Mouse (Mus musculus): ENCODE measurements around the gene Pabpc4.

Pabpc4 gene

GRCm38 (mm10) chr4:123261721-123262401, at the start of gene Pabpc4:
TSS of gene Pabpc4 (plus strand) at chr4:123262351.
- DNase-seq (ENCODE audit: low spot score), result no peak

DNA sequence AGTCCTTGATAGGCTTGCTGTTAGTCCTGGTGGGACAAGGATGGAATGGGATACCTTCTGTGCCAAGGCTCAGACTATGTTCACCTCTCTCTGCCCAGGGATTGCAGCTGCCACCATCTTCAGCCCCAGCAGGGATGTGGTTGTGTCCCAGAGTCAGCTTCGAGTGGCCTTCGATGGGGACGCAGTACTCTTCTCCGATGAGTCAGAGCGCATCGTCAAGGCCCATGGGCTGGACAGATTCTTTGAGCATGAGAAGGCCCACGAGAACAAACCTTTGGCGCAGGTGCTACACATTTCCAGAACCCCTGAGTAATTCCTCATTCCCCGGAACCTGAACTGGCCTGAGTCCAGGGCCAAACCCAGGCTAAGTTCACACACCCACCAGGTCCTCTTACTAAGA, 48.2 kb upstream of the Pabpc4 start:
- DNase-seq (ENCODE audit: low spot score), result no peak

GRCm38 (mm10) chr4:123215367-123215766, 46.8 kb upstream of the Pabpc4 start:
- DNase-seq (ENCODE audit: low spot score), result no peak

GRCm38 (mm10) chr4:123216782-123217181, 45.4 kb upstream of the Pabpc4 start:
- no peak for DNase-seq (ENCODE audit: low spot score)

DNA sequence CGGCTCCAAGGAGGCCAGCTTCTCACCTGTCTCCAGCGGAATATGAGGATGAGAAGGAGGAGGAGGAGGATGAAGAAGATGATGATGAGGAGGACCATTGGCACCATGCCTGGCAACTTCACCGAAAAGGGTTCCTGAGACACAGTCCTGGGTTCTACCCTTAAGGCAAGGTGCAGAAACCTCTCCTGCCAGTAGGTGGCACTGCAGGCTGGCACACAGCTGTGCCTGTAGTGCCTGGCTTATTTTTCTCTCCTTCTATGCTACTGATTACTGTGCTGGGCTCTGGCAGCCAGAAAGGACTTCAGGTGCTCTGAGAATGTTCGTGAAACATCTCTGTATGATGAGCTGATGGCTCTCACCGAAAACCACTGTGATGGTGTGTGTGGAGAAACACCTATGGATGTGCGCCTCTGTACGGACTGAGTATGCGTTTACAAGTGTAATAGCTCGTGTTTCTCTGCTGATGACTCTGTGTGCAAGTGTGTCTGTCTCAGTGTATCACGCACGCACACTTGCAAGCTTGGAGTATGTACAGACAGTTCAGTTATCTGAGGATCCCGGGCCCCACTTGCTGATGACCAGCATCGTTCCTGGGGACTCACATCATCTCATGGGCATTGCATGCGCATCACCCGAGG, 42.3 kb upstream of the Pabpc4 start:
- DNase-seq (ENCODE audit: low spot score), result no peak

GRCm38 (mm10) chr4:123220637-123221036, 41.5 kb upstream of the Pabpc4 start:
- DNase-seq (ENCODE audit: low spot score), result no peak

DNA sequence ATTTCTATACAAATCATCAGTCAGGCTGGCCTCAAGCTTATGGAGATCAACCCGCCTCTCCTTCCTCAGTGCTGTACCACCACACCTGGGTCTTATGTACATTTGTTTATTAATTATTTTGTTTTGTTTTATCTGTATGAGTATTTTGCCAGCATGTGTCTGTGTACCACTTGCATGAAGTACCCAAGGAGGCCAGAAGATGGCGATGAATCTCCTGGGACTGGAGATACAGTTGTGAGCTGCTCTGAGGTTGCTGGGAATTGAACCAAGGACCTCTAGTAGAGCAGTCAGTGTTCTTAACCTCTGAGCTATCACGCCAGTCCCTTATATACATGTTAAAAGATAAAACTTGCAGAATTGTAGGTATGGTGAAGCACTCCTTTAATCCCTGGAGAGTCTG, 38.8 kb upstream of the Pabpc4 start:
- DNase-seq (ENCODE audit: low spot score), result no peak

GRCm38 (mm10) chr4:123225718-123226403, 36.3 kb upstream of the Pabpc4 start:
- DNase-seq (ENCODE audit: low spot score), result no peak

DNA sequence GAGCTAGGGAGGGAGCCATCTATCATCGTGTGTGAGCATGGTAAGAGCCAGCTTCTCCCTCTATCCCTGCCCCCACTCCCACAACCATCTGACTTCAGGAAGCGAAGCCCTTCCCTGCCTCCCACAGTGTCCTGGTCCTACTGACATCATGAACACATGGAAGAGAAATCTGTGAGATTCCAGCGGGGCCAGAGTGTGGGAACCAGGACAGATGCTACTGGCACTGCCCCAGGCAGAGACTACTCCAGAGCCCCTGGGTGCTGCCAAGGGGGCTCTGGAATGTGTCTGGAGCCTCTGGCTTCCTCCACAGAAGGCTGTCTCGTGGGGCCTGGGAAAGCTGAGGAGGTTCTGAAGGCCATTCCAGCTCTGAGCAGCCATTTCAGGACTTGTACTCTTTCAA, 34.4 kb upstream of the Pabpc4 start:
- no peak for DNase-seq (ENCODE audit: low spot score)

- no peak for DNase-seq (ENCODE audit: low spot score)
Observed at GRCm38 (mm10) chr4:123228270-123228669, 33.9 kb upstream of the Pabpc4 start.

GRCm38 (mm10) chr4:123229166-123229565, 33.0 kb upstream of the Pabpc4 start:
- no peak for DNase-seq (ENCODE audit: low spot score)

- DNase-seq (ENCODE audit: low spot score), result no peak
Observed at GRCm38 (mm10) chr4:123232841-123233240, 29.3 kb upstream of the Pabpc4 start.

DNA sequence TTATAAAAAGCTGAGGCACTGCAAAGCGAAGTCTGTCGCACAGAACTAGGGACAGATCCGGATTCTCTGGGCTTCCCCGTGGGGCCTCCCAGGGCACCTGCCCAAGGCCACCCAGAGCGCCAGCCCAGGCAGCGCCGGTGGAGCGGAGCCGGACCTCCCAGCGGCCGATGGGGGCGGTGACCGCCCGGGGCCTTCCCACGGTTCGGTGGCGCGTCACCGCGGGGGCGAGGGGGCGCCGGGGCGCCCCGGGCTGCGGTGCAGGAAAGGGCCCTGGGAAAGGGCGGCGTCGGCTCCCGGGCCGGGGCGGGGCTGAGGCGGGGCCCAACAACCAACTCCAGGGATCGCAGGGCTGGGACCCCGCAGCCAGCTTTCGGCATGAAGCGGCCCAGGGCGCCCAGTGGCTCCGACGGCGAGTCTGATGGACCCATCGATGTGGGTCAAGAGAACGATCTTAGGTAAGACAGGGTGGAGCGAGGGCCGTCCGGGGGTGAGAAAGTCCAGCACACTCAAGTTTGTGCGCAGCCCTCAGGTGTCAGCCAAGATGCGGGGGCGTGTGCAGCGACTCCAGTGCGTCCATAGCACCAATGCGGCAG, 28.6 kb upstream of the Pabpc4 start, which contains the start of gene Heyl:
TSS of gene Heyl (plus strand) at position 65 of the 593 bp plus-strand sequence.
- DNase-seq (ENCODE audit: low spot score), result no peak

DNA sequence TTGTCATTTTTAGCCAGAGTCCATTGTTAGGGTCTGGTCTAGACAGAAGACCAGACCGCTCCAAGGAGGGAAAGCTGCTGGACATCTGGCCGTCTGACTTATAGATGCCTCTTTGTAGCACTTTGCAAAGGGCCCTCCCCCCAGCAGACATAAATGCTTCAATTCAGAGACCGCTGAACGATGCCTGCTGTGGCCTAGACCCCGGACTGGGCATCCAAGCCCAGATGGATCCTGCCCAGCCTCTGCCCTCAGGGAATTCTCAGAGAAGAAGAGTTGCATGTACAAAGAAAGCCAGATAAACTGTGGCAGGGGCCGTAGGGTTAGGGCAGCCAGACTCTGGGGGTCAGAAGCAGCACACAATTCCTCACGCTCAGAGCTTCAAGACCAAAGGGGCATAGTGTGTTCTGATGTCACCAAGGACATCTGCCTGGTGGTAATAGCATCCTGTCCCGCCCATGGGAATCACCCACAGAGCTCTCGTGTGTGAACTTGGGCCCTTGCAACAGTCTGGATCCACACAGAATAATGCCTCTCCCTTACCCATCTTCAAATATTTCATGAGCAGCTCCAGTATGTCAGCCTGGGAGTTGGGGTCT, 26.2 kb upstream of the Pabpc4 start:
- no peak for DNase-seq (ENCODE audit: low spot score)

GRCm38 (mm10) chr4:123236431-123237031, 25.6 kb upstream of the Pabpc4 start:
- DNase-seq (ENCODE audit: low spot score), result no peak

GRCm38 (mm10) chr4:123237386-123238266, 24.5 kb upstream of the Pabpc4 start:
- no peak for DNase-seq (ENCODE audit: low spot score)

- no peak for DNase-seq (ENCODE audit: low spot score)
Observed at GRCm38 (mm10) chr4:123239361-123240203, 22.6 kb upstream of the Pabpc4 start.

GRCm38 (mm10) chr4:123246221-123246620, 15.9 kb upstream of the Pabpc4 start:
- no peak for DNase-seq (ENCODE audit: low spot score)

- no peak for DNase-seq (ENCODE audit: low spot score)
Observed at GRCm38 (mm10) chr4:123246651-123247050, 15.5 kb upstream of the Pabpc4 start.
